Mouse (Mus musculus): ENCODE results near the gene Cisd1. TPM values are rescaled to one million over a fixed set of nuclear protein-coding genes. Genes with fewer than 3 reads are reported as not detected.
A peak's percentile ranks its signal among the peaks of the same experiment; 100 is the strongest.

The Cisd1 gene
- polyA plus RNA-seq, 1 experiment = 15.1 TPM

DNA sequence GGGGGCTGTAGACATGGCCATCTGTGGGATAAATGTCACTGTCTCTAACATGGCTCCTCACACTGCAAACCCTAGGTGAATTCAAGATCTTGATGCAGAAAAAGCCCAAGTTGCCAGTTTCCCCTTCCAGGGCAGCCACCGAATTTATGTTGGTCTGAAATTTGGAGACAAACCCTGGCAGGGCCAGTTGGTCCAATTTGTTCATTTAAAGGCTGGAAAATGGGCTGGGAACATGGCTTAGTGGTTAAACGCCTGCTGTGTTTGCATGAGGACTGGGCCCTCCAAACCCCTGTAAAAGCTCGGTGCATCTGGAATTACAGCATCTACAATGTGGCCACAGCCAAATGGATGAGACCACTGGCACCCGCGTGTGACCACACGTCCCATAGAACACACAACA, 15.5 kb downstream of the Cisd1 start:
- H3K4me1 ChIP-seq (ENCODE audit: control insufficient read depth, insufficient read depth, low read length) = no peaks in the 10 kb centered on the region
- no peak for TF ChIP-seq POLR2A (IDR thresholded peaks at IDR 0.05; ENCODE audit: borderline replicate concordance, low read depth, low read length)
- no peak for TF ChIP-seq CTCF (IDR thresholded peaks at IDR 0.05; ENCODE audit: low read depth, low read length)
- no peak overlapping the region for H3K27ac ChIP-seq (ENCODE audit: insufficient read depth, low read depth, low read length)
- H3K4me3 ChIP-seq (ENCODE audit: insufficient read depth, low read length) = no peak overlapping the region

DNA sequence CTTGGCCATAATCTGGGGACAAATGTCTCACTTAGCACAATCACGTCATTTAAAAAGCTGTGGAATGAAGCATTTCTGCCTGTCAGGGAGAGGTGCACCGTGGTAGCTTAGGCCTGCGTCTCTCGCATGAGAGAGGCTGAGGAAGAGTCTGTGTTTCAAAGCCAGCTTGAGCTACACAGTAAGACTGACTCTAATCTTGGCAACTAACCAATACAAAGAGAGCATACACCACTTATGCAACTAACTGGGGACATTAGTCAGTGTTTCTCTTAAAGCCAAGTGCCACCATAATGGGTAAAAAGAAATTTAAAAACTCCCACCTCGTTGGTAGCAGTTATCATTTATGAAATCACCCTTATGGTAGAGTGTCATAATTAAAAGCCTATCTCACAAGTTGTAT, 15.9 kb downstream of the Cisd1 start:
- Histone ChIP-seq H3K27ac (ENCODE audit: insufficient read depth, low read depth, low read length) (no peak overlapping the region), H3K4me1 (ENCODE audit: control insufficient read depth, insufficient read depth, low read length) (no peaks in the 10 kb centered on the region), H3K4me3 (ENCODE audit: insufficient read depth, low read length) (no peak overlapping the region)
- TF ChIP-seq POLR2A (IDR thresholded peaks at IDR 0.05; ENCODE audit: borderline replicate concordance, low read depth, low read length) = no peak
- TF ChIP-seq CTCF (IDR thresholded peaks at IDR 0.05; ENCODE audit: low read depth, low read length) = no peak

GRCm38 (mm10) chr10:71328382-71328781, 16.4 kb downstream of the Cisd1 start:
- no peak overlapping the region for H3K27ac ChIP-seq (ENCODE audit: insufficient read depth, low read depth, low read length)
- TF ChIP-seq CTCF (IDR thresholded peaks at IDR 0.05; ENCODE audit: low read depth, low read length) = no peak
- H3K4me1 ChIP-seq (ENCODE audit: control insufficient read depth, insufficient read depth, low read length) = no peaks in the 10 kb centered on the region
- H3K4me3 ChIP-seq (ENCODE audit: insufficient read depth, low read length) = no peak overlapping the region

GRCm38 (mm10) chr10:71327386-71327785, 17.4 kb downstream of the Cisd1 start:
- no peak overlapping the region for H3K4me3 ChIP-seq (ENCODE audit: insufficient read depth, low read length)
- no peak for TF ChIP-seq POLR2A (IDR thresholded peaks at IDR 0.05; ENCODE audit: borderline replicate concordance, low read depth, low read length)

DNA sequence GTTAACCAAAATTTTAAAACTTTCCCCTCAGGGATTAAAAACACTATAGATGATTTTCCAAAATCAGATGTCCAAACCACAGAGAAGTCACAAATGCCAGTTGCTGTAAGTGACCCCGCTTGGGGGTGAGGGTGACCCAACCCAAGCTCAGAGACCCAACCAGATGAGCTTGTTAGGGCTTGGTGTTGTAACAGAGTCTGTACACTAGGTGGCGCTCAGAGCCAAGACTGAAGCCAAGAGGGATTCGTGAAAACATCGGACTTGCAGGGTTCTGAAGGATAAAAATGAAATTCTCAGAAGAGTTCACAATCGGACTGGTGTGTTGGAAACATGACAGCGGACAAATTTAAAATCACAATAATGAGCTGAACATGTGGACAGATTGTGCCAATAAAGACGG, 18.0 kb downstream of the Cisd1 start:
- Histone ChIP-seq H3K4me1 (ENCODE audit: control insufficient read depth, insufficient read depth, low read length) (no peaks in the 10 kb centered on the region), H3K4me3 (ENCODE audit: insufficient read depth, low read length) (no peak overlapping the region), H3K27ac (ENCODE audit: insufficient read depth, low read depth, low read length) (no peak overlapping the region)
- TF ChIP-seq CTCF (IDR thresholded peaks at IDR 0.05; ENCODE audit: low read depth, low read length) (peak; percentile 70), POLR2A (IDR thresholded peaks at IDR 0.05; ENCODE audit: borderline replicate concordance, low read depth, low read length) (no peak)

More at GRCm38 (mm10) chr10:71327386-71327785, 17.4 kb downstream of the Cisd1 start:
- Histone ChIP-seq H3K4me1 (ENCODE audit: control insufficient read depth, insufficient read depth, low read length) (no peaks in the 10 kb centered on the region), H3K27ac (ENCODE audit: insufficient read depth, low read depth, low read length) (no peak overlapping the region)

DNA sequence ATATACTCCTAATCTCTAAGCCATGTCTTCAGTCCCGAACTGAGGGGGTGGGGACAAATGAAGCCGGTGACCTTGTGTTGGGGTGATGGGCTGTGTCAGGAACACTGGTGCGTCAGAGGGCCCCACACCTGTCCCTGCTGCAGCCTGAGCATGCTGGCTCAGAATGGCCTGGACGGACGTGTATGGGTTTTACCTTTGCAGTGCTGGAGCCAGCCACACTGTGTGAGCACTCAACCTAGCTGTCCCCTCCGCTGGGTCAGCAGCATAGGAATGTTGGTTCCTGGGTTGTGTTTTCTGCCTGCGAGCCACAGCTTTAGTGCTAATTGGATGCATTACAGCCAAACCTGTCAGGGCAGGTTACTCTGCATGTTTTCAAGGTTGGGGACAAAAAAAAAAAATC, 18.6 kb downstream of the Cisd1 start:
- TF ChIP-seq CTCF (IDR thresholded peaks at IDR 0.05; ENCODE audit: low read depth, low read length) = no peak
- TF ChIP-seq POLR2A (IDR thresholded peaks at IDR 0.05; ENCODE audit: borderline replicate concordance, low read depth, low read length) = no peak
- no peaks in the 10 kb centered on the region for H3K4me1 ChIP-seq (ENCODE audit: control insufficient read depth, insufficient read depth, low read length)
- H3K27ac ChIP-seq (ENCODE audit: insufficient read depth, low read depth, low read length) = no peak overlapping the region
- H3K4me3 ChIP-seq (ENCODE audit: insufficient read depth, low read length) = no peak overlapping the region

DNA sequence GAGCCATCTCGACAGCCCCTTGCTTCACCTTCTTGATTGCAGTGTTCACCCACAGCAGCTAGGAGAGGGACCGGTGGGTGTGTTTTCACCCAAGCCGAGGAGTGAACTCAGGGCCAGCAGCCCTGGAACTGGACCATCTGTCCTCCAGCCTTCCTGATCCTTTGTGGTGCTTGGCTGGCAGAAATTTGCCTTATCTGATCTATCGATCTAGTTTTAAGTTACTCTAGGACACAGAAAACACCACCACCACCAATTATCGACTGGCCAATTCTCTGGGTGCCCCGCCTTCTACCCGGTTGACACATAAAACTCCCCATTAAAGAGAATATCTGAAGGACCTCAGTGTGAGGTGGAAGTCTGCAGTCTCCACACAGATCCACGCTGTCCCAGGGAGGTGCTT, 21.1 kb downstream of the Cisd1 start:
- Histone ChIP-seq H3K27ac (ENCODE audit: insufficient read depth, low read depth, low read length) (no peak overlapping the region), H3K4me1 (ENCODE audit: control insufficient read depth, insufficient read depth, low read length) (no peaks in the 10 kb centered on the region), H3K4me3 (ENCODE audit: insufficient read depth, low read length) (no peak overlapping the region)
- TF ChIP-seq POLR2A (IDR thresholded peaks at IDR 0.05; ENCODE audit: borderline replicate concordance, low read depth, low read length) (no peak), CTCF (IDR thresholded peaks at IDR 0.05; ENCODE audit: low read depth, low read length) (no peak)

- no peak for TF ChIP-seq CTCF (IDR thresholded peaks at IDR 0.05; ENCODE audit: low read depth, low read length)
- TF ChIP-seq POLR2A (IDR thresholded peaks at IDR 0.05; ENCODE audit: borderline replicate concordance, low read depth, low read length) = no peak
- Histone ChIP-seq H3K4me1 (ENCODE audit: control insufficient read depth, insufficient read depth, low read length) (no peaks in the 10 kb centered on the region), H3K4me3 (ENCODE audit: insufficient read depth, low read length) (no peak overlapping the region), H3K27ac (ENCODE audit: insufficient read depth, low read depth, low read length) (no peak overlapping the region)
Measured at GRCm38 (mm10) chr10:71316497-71316896, 28.3 kb downstream of the Cisd1 start.

- TF ChIP-seq POLR2A (IDR thresholded peaks at IDR 0.05; ENCODE audit: borderline replicate concordance, low read depth, low read length) (no peak), CTCF (IDR thresholded peaks at IDR 0.05; ENCODE audit: low read depth, low read length) (no peak)
- Histone ChIP-seq H3K4me1 (ENCODE audit: control insufficient read depth, insufficient read depth, low read length) (no peaks in the 10 kb centered on the region), H3K4me3 (ENCODE audit: insufficient read depth, low read length) (no peak overlapping the region), H3K27ac (ENCODE audit: insufficient read depth, low read depth, low read length) (no peak overlapping the region)
Measured at GRCm38 (mm10) chr10:71316056-71316455, 28.7 kb downstream of the Cisd1 start.

GRCm38 (mm10) chr10:71314596-71314995, 30.2 kb downstream of the Cisd1 start:
- H3K4me1 ChIP-seq (ENCODE audit: control insufficient read depth, insufficient read depth, low read length) = no peaks in the 10 kb centered on the region
- H3K27ac ChIP-seq (ENCODE audit: insufficient read depth, low read depth, low read length) = no peak overlapping the region
- H3K4me3 ChIP-seq (ENCODE audit: insufficient read depth, low read length) = no peak overlapping the region
- TF ChIP-seq POLR2A (IDR thresholded peaks at IDR 0.05; ENCODE audit: borderline replicate concordance, low read depth, low read length) (no peak), CTCF (IDR thresholded peaks at IDR 0.05; ENCODE audit: low read depth, low read length) (no peak)

DNA sequence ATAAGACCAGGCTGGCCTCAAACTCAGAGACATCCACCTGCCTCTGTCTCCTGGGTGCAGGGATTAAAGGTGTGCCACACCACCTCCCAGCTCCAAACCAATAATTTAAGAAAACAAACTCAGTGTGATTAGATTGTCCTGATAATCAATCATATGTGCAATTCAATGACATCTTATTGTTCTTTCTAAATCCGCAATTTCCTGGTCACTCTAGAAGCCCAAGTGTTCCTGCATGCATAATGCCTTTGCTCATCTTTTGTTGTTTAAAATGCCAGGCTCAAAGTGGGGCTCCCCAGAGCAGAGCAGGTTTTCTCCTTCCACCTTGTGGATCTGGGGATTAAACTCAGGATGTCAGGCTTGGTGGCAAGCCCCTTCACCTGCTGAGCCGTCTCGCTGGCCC, 34.5 kb downstream of the Cisd1 start:
- Histone ChIP-seq H3K27ac (ENCODE audit: insufficient read depth, low read depth, low read length) (no peak overlapping the region), H3K4me3 (ENCODE audit: insufficient read depth, low read length) (no peak overlapping the region), H3K4me1 (ENCODE audit: control insufficient read depth, insufficient read depth, low read length) (no peaks in the 10 kb centered on the region)
- no peak for TF ChIP-seq POLR2A (IDR thresholded peaks at IDR 0.05; ENCODE audit: borderline replicate concordance, low read depth, low read length)
- no peak for TF ChIP-seq CTCF (IDR thresholded peaks at IDR 0.05; ENCODE audit: low read depth, low read length)

Measured in bone marrow macrophage, adult 2 months (primary cell).